Mouse (Mus musculus): ENCODE data around the gene Scand1. TPM values are rescaled to one million over a fixed set of nuclear protein-coding genes. Genes with fewer than 3 reads are reported as not detected.

Gene Scand1
- total RNA-seq, 1 experiment from 2014 or later, result 4.8 TPM

DNA sequence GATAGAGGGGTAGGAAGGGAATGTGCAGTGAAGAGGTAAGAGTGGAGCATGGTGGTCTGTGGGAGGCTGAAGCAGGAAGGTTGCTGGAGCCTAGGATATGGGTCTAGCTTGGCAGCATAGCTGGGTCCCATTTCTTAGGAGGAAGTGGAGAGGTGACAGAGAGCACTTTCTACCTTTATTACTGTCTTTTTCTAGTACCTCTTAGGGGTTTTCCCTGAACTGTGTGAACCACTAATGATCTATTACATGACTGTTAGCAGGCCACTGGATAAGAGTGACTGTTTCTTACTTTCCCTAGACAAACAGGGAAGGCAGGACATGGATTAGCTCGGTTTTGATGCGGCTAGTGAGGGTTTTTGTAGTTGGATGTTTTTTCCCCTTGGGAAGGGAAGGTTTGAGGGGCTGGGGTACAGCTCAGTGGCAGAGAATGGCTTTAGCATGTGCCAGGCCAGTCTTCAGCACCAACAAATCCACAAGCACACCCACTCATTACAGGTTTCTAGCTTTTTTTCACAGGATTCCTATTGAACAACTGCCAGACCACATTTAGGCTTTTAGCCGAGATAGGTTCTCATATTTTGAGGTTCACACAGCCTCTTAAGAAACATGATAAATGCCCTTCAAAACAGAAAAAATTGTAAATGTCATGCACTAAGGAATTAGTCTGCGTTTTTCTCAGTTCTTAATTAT lies 49.2 kb downstream of the Scand1 start:
- ATAC-seq (replicated peaks; ENCODE audit: insufficient number of reproducible peaks, low FRiP score, low TSS enrichment, poor library complexity, severe bottlenecking), result no peak

Other genes starting within 250 kb of the Scand1 start
- 0.29 to 2.2 TPM (median 1.9 TPM) in 3 replicates for gene Spag4, start 247.5 kb downstream of the Scand1 start, total RNA-seq (2017)
- 33.8 to 71.0 TPM (median 55.8 TPM) in 3 replicates for gene Cpne1, start 200.7 kb downstream of the Scand1 start, total RNA-seq (2017)
- 11.0 to 22.7 TPM (median 13.0 TPM) in 3 replicates for gene Rbm12, start 200.7 kb downstream of the Scand1 start, total RNA-seq (2017)
- 22.3 to 33.9 TPM (median 24.9 TPM) in 3 replicates for gene Gm28036, start 185.6 kb downstream of the Scand1 start, total RNA-seq (2017)
- gene Romo1, start 168.7 kb downstream of the Scand1 start, total RNA-seq (2017), result 9.1 to 25.0 TPM (median 10.2 TPM) in 3 replicates
- 28.1 to 50.8 TPM (median 31.0 TPM) in 3 replicates for gene Nfs1, start 168.5 kb downstream of the Scand1 start, total RNA-seq (2017)
- 1,407 to 1,708 TPM (median 1,696 TPM) in 3 replicates for gene Rbm39, start 132.5 kb downstream of the Scand1 start, total RNA-seq (2017)
- gene Phf20, start 116.2 kb downstream of the Scand1 start, total RNA-seq (2017), result 25.7 to 71.4 TPM (median 66.4 TPM) in 3 replicates
- gene Cnbd2, start 405 bp downstream of the Scand1 start, total RNA-seq (2017), result 11.2 to 25.2 TPM (median 23.5 TPM) in 3 replicates
- 3.5 to 7.1 TPM (median 6.2 TPM) in 3 replicates for gene Epb41l1, start 108.2 kb upstream of the Scand1 start, total RNA-seq (2017)
- gene Aar2, start 234.9 kb upstream of the Scand1 start, total RNA-seq (2017), result 7.2 to 15.5 TPM (median 14.9 TPM) in 3 replicates

Data from monocyte, adult 5-6 weeks (primary cell).